Mouse (Mus musculus) embryonic stem cell, embryonic (primary cell): ENCODE results near the gene Nlrp4c.

Experiments
- CTCF ChIA-PET, 4 experiments: fragments of 300-600 bp in 2 of 4; fragments of 350-600 bp in 2 of 4; sonication (Branson Sonifier 250); formaldehyde crosslinking; loops; one replicate each; lab custom pipeline; 2022; ENCODE audit warnings: inconsistent platforms in 2 of 4; lab: Charles Lee
- POLR2A ChIA-PET, 4 experiments: fragments of 300-600 bp in 2 of 4; fragments of 350-600 bp in 2 of 4; sonication (Branson Sonifier 250); formaldehyde crosslinking; loops; one replicate each; lab custom pipeline; 2022; ENCODE audit warnings: antibody characterized with exemption in 4 of 4, inconsistent platforms in 1 of 4; lab: Charles Lee

Nlrp4c gene

DNA sequence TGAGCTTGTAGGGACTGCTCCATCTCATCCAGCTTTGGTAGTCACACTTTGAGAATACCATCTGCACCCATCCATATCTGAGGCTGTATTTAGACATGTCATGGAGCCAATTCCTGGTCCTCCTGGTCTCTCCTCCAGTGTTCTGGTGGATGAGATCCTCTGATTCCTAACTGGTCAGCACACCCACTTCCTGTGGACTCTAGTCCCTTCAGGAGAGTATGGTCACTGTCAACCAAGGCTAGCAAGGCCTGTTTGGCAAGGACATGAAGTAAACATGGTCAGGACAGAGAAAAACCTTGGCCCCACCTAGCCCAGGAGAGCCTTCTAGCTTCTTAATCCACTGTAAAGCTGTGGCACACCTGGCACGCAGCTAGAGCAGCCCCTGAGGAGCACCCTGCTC lies 106.3 kb downstream of the Nlrp4c start:
- CTCF ChIA-PET: interaction anchor here in 1 of 4 experiments (0.9 kb wide), 1 partner anchor 24 kb away, joined by 3 read pairs; no protein-coding TSS in a partner anchor

DNA sequence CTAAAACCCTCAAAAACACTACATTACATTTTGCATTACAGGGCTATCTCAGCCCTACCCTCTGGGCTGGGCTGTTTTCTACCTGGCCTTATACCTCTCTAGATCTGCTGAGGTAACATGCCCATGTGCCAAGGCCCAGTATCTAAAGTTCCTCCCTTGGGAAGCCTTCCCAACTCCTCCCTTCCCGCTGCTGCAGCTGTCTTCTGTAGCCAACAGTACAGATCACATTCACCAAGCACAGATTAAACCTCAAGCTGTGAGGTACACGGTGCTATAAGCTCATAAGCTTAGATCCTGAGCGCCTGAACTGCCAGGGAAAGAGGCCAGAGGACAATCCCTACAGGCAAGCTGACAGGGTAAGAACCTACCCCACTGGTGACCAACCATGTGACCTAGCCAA lies 107.1 kb downstream of the Nlrp4c start:
- ChIA-PET CTCF (interaction anchor here in 2 of 4 experiments (0.5 to 0.9 kb wide), 2 partner anchors 25 to 47 kb away, joined by 3 read pairs; no protein-coding TSS in a partner anchor), POLR2A (interaction anchor here in 1 of 4 experiments (1.0 to 2.3 kb wide), 4 partner anchors 15 to 39 kb away, joined by 3 to 5 read pairs (median 4); partner anchors contain the start of gene Zfp444)

More for the DNA sequence above, 106.3 kb downstream of the Nlrp4c start:
- POLR2A ChIA-PET: interaction anchor here in 2 of 4 experiments (0.7 to 2.3 kb wide), 4 partner anchors 13 to 39 kb away, joined by 3 to 5 read pairs (median 4); no protein-coding TSS in a partner anchor

DNA sequence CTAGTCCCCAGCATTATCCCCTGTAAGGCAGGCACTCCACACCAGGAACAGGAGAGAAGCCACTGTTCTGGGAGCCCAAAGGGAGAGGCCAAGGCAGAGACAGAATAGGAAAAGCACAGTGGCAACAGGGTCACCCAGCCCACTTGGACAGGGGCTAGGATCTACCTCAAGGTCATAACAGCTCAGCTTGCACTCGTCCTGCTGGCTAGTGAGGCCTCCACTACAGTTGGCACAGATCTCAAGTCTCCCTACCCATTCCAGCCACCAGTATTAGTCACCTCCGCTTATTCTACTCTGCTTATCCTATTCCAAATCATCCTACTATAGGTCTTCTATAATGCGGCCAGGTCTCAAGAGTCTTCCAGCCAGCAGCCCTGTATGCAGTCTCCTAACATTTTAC lies 108.2 kb downstream of the Nlrp4c start:
- ChIA-PET POLR2A (interaction anchor here in 3 of 4 experiments (0.6 to 3.3 kb wide), 7 partner anchors 9 to 67 kb away, joined by 3 to 14 read pairs (median 6); partner anchors contain the start of gene Zfp444 (in 2 of the 3)), CTCF (interaction anchor here in 1 of 4 experiments (1.0 kb wide), 1 partner anchor 21 kb away, joined by 3 read pairs; no protein-coding TSS in a partner anchor)

DNA sequence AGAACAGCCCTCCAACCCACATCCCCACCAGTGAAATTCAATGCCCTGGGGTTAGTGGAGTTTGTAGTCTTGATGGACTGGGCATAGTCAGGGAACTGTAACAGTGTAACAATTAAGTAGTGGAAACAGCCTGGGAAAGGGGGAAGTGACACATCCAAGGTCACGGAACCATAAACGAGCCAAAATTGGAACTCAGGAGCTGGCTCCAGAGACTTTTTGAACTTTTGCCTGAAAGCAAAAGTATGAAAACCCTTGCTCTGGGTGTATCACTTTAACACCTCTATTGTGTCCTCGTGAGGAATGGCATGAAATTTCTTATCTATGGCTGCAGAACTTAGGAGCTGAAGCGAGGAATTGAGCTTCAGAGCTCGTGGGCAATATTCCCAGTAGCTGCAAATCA lies 109.2 kb downstream of the Nlrp4c start:
- POLR2A ChIA-PET: interaction anchor here (0.7 to 3.5 kb wide), 16 partner anchors 9 to 40 kb away, joined by 3 to 22 read pairs (median 5); partner anchors contain the start of gene Zfp444 (in 3 of the 4)
- CTCF ChIA-PET: interaction anchor here in 3 of 4 experiments (0.8 to 1.5 kb wide), 4 partner anchors 27 to 40 kb away, joined by 4 to 7 read pairs (median 6); no protein-coding TSS in a partner anchor
